Mouse (Mus musculus): ENCODE results near the gene Slc26a3.
"Not testable (repeated sequence)": the region's sequence is repeated elsewhere in the genome, so short reads cannot be mapped to it uniquely, and the experiment has no call there.

Gene Slc26a3

GRCm38 (mm10) chr12:31437791-31438190, 47.1 kb downstream of the Slc26a3 start:
- no peak for DNase-seq

- no peak for DNase-seq
Measured at GRCm38 (mm10) chr12:31439612-31440011, 48.9 kb downstream of the Slc26a3 start.

GRCm38 (mm10) chr12:31444131-31444546, 53.5 kb downstream of the Slc26a3 start:
- DNase-seq = no peak

- DNase-seq = peak; percentile 3
Measured at GRCm38 (mm10) chr12:31444827-31445226, 54.2 kb downstream of the Slc26a3 start.

GRCm38 (mm10) chr12:31449341-31449740, 58.7 kb downstream of the Slc26a3 start:
- no peak for DNase-seq

GRCm38 (mm10) chr12:31456271-31456670, 65.6 kb downstream of the Slc26a3 start:
- DNase-seq = no peak

- DNase-seq = no peak
Measured at GRCm38 (mm10) chr12:31458474-31458873, 67.8 kb downstream of the Slc26a3 start.

- DNase-seq = not testable (repeated sequence)
Measured at GRCm38 (mm10) chr12:31460270-31460669, 69.6 kb downstream of the Slc26a3 start.

GRCm38 (mm10) chr12:31461371-31461770, 70.7 kb downstream of the Slc26a3 start:
- no peak for DNase-seq

GRCm38 (mm10) chr12:31462615-31463014, 71.9 kb downstream of the Slc26a3 start:
- no peak for DNase-seq

- not testable (repeated sequence) for DNase-seq
Measured at GRCm38 (mm10) chr12:31478182-31478581, 87.5 kb downstream of the Slc26a3 start.

GRCm38 (mm10) chr12:31486431-31486830, 95.8 kb downstream of the Slc26a3 start:
- peak; percentile 25 for DNase-seq

GRCm38 (mm10) chr12:31498936-31499313, 108.3 kb downstream of the Slc26a3 start:
- no peak for DNase-seq

- peak; percentile 95 for DNase-seq
Measured at GRCm38 (mm10) chr12:31499314-31500131, 108.9 kb downstream of the Slc26a3 start, which contains the start of gene Cbll1. TSS of gene Cbll1 (minus strand) at chr12:31499616.

GRCm38 (mm10) chr12:31500196-31500595, 109.5 kb downstream of the Slc26a3 start:
- DNase-seq = no peak

- no peak for DNase-seq
Measured at GRCm38 (mm10) chr12:31501266-31501665, 110.6 kb downstream of the Slc26a3 start.

- DNase-seq = no peak
Measured at GRCm38 (mm10) chr12:31503211-31503610, 112.5 kb downstream of the Slc26a3 start.

- peak; percentile 47 for DNase-seq
Measured at GRCm38 (mm10) chr12:31507718-31508364, 117.2 kb downstream of the Slc26a3 start.

GRCm38 (mm10) chr12:31508496-31508895, 117.8 kb downstream of the Slc26a3 start:
- DNase-seq = no peak

- DNase-seq = no peak
Measured at GRCm38 (mm10) chr12:31511218-31511617, 120.5 kb downstream of the Slc26a3 start.

- DNase-seq = no peak
Measured at GRCm38 (mm10) chr12:31512634-31513411, 122.2 kb downstream of the Slc26a3 start.

GRCm38 (mm10) chr12:31513724-31514503, 123.2 kb downstream of the Slc26a3 start:
- no peak for DNase-seq

GRCm38 (mm10) chr12:31520119-31520518, 129.4 kb downstream of the Slc26a3 start:
- DNase-seq = no peak
